Mouse (Mus musculus): ENCODE measurements around the gene Bcl9l.

DNA sequence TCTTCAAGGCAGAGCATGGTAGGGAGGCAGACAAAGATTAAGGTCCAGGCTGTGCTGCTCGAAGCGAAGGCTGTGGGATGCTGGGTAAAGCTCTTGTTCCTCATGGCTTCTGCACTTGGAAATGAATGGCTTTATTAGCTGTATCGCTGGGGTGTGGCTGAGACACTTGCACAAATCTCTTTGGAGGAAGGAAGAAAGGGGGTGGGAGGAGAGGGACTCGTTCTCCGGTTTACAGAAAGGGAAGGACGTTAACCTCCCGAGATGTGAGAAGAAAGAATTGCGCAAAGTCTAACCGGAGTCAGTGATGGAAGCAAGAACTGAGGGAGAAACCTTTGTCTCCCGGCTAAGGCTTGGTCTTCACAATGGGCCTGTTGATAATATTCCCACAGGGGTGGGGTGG, 68.5 kb downstream of the Bcl9l start:
- TF ChIP-seq CTCF (IDR thresholded peaks at IDR 0.05; ENCODE audit: borderline replicate concordance, insufficient read depth, low read length) (no peak), POLR2A (IDR thresholded peaks at IDR 0.05; ENCODE audit: low read depth, low read length) (no peak)
